Mouse (Mus musculus) embryonic fibroblast, embryonic 13.5 days (primary cell): ENCODE data around the gene Gtf3c5.

Source experiments
- CTCF ChIP-seq: IDR thresholded peaks from 2 replicates; pipeline ENCODE4 v1.5.1; 2011; ENCODE audit warnings: mild to moderate bottlenecking, control low read depth, low read length, moderate library complexity, borderline replicate concordance; ENCODE audit not compliant: insufficient read depth
- POLR2A ChIP-seq: IDR thresholded peaks from 2 replicates; pipeline ENCODE4 v1.6.1; 2011; ENCODE audit warnings: low read depth, mild to moderate bottlenecking, control low read depth, low read length, moderate library complexity

DNA sequence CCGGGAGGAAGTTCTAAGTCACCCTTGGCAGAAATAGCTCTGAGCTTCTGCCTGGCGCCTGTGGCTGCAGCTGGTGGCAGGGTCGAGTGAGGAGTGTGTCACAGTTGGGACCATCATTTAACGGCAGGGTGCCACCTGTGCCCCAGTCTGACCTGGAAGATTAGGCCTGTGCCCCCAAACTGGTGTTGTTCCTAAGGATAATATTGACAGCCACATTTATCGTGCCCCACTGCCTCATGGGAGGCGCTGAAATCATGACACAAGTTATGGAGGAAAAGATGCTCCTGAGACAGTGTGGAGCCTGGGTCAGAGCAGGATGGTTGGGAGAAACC lies 16.0 kb upstream of the Gtf3c5 start:
- TF ChIP-seq POLR2A (no peak), CTCF (no peak)
